Mouse (Mus musculus) G1E (cell line): Measurements from ENCODE around the gene Tbk1.

Source experiments
- CTCF ChIP-seq: IDR thresholded peaks from 2 replicates; pipeline ENCODE4 v1.5.1; 2012; ENCODE audit warnings: low read depth, low read length, inconsistent platforms, mixed read lengths
- GATA1 ChIP-seq: IDR thresholded peaks from 2 replicates; pipeline ENCODE4 v1.6.1; 2012; ENCODE audit warnings: borderline replicate concordance, low read length, inconsistent platforms, mixed read lengths
- GATA2 ChIP-seq: IDR thresholded peaks from 2 replicates; pipeline ENCODE4 v1.6.1; 2012; ENCODE audit warnings: low read depth, low read length, inconsistent platforms, borderline replicate concordance

DNA sequence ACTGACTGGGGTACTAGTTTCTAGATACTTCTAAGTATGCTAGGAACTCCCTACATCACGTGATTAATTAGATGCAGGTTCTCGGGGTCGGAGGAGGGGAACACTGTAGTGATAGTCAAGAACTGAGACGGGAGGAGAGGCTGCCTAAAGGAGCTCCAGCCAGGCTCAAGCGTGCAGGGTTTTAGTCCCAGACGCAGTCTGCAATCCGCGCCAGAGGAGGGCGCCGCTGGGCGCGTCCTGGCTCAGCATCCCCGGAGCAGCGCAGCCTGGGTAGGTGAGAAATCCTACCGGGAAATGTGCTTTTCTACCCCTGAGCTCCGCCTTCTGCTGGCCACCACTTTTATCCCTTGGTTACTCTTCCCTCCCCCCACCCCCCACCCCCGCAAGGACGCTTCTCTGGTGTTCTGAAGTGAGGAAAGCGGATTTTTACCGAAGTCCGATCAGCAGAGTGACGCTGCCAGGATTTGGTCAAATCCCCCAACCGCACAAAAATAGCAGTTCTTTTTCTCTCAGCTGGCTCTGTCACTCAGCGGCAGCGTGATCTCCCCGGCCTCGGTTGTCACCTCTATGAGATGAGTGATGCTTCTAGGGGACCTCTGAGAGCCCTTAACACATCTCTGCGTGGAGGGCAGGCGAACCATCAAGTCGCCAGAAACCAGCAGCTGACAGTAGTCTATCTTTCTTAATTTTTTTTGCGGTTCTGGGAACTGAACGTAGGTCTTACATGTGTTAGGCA lies 53.3 kb downstream of the Tbk1 start:
- TF ChIP-seq CTCF (no peak), GATA1 (no peak), GATA2 (no peak)
